ENCODE assay signal across 7 mouse cellular contexts in the genomic region with DNA sequence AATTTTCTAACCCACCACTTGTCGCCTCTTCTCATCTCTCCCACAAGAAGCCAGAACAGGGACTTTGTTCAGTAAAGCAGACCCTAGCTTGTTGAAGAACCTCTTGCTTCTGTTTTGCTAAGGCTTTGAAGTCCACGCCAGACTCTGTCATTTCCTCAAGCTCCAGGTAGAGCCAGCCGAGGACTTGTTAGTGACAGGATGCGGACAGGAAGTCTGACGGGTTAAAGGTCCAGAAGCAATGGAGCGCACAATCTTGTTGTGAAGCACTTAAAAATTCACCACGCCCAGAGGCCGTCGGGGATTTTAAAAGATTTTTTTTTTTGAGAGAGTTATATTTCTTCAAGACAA. TPM values are rescaled to one million over a fixed set of nuclear protein-coding genes. Genes with fewer than 3 reads are reported as not detected.
DNase-seq lines count a peak whose midpoint lies in the region; ATAC-seq and TF ChIP-seq lines count a peak whose summit lies in the region.

No protein-coding gene starts in this region.

- peak overlapping the region; percentile 67 to 74; a peak in 3 of 4 replicates for H3K4me3 ChIP-seq in ES-E14 (ENCODE audit: insufficient read depth in 1 of 2, low read depth in 1 of 2, low read length in 2 of 2, poor library complexity in 1 of 2, severe bottlenecking in 1 of 2)
- peak overlapping the region; percentile 96 for H3K4me3 ChIP-seq in heart, embryonic 15.5 days
- H3K4me3 ChIP-seq in midbrain, embryonic 10.5 days, result peak overlapping the region; percentile 87

- peak overlapping the region; percentile 88 for H3K4me2 ChIP-seq in heart, embryonic 15.5 days

- H3K27me3 ChIP-seq in heart, embryonic 15.5 days, result no peaks in the 10 kb centered on the region
- H3K27me3 ChIP-seq in midbrain, embryonic 10.5 days (ENCODE audit: low read depth, poor library complexity, severe bottlenecking), result peaks cover 39% of the 10 kb centered on the region

- 5% methylated on average over 9 of the region's 9 CpGs for WGBS in heart, embryonic 15.5 days
- WGBS in midbrain, embryonic 10.5 days, result 15% methylated on average over 9 of the region's 9 CpGs

- H3K36me3 ChIP-seq in ES-E14 (ENCODE audit: control insufficient read depth, insufficient read depth, low read length, poor library complexity, severe bottlenecking), result no peaks in the 10 kb centered on the region
- H3K36me3 ChIP-seq in heart, embryonic 15.5 days, result no peaks in the 10 kb centered on the region
- no peaks in the 10 kb centered on the region for H3K36me3 ChIP-seq in midbrain, embryonic 10.5 days

- peaks cover 13 to 36% of the 10 kb centered on the region in 2 experiments for H3K4me1 ChIP-seq in ES-E14 (ENCODE audit: control insufficient read depth in 2 of 2, insufficient read depth in 2 of 2, low read length in 2 of 2, poor library complexity in 1 of 2)
- H3K4me1 ChIP-seq in heart, embryonic 15.5 days (replicated peaks), result peaks cover 71% of the 10 kb centered on the region
- peaks cover 83% of the 10 kb centered on the region for H3K4me1 ChIP-seq in midbrain, embryonic 10.5 days

- no peak overlapping the region for H3K27ac ChIP-seq in ES-E14 (ENCODE audit: insufficient read depth, low read depth, low read length, poor library complexity, severe bottlenecking)
- H3K27ac ChIP-seq in heart, embryonic 15.5 days, result peak overlapping the region; percentile 100
- peak overlapping the region; percentile 92 for H3K27ac ChIP-seq in midbrain, embryonic 10.5 days (replicated peaks)

- in situ Hi-C loops in ES-E14 (cut with MboI; ENCODE audit: low sequenced_read_pairs in 2 of 2, unreplicated experiment in 2 of 2), result no loop called here

- DNase-seq in ES-E14 (ENCODE audit: low read depth, low spot score), result no peak
- peak; percentile 43 for DNase-seq in brain, adult 2 months (ENCODE audit: low read depth, low spot score)
- DNase-seq in kidney, postnatal 10 days, result peak; percentile 74
- DNase-seq in midbrain, embryonic 10.5 days (ENCODE audit: low spot score), result peak; percentile 28
- DNase-seq in frontal cortex, postnatal 14 days (ENCODE audit: low spot score in 2 of 2), result no peak
- no peak for DNase-seq in ovary, adult 18-20 months (ENCODE audit: low spot score)

- no peaks in the 10 kb centered on the region for H3K9me3 ChIP-seq in ES-E14 (ENCODE audit: control insufficient read depth, insufficient read depth, low read depth, low read length)
- no peaks in the 10 kb centered on the region for H3K9me3 ChIP-seq in heart, embryonic 15.5 days (replicated peaks)
- H3K9me3 ChIP-seq in midbrain, embryonic 10.5 days (replicated peaks), result no peaks in the 10 kb centered on the region

- ATAC-seq in heart, embryonic 15.5 days (replicated peaks; ENCODE audit: insufficient number of reproducible peaks, insufficient read depth, low FRiP score, low read depth), result no peak

- peak overlapping the region; percentile 22; the same call in 1 of the 2 replicates for H3K9ac ChIP-seq in ES-E14 (ENCODE audit: insufficient read depth, low read depth, low read length, poor library complexity, severe bottlenecking)
- peak overlapping the region; percentile 91 for H3K9ac ChIP-seq in heart, embryonic 15.5 days

TF ChIP-seq in ES-E14, 5 proteins besides CTCF, POLR2A, EP300 and RAD21:
- TF ChIP-seq HCFC1 (IDR thresholded peaks at IDR 0.05; ENCODE audit: borderline replicate concordance, insufficient read depth, low read length) (no peak), MAFK (IDR thresholded peaks at IDR 0.05; ENCODE audit: insufficient read depth, low read depth, low read length) (no peak), ZNF384 (IDR thresholded peaks at IDR 0.05; ENCODE audit: low read depth, low read length) (no peak), ZC3H11A (IDR thresholded peaks at IDR 0.05; ENCODE audit: borderline replicate concordance, low read depth, low read length) (no peak), CHD2 (IDR thresholded peaks at IDR 0.05; ENCODE audit: low read depth, low read length) (no peak)

RNA-seq across cellular contexts. Expression of gene Mef2d, which starts 0.8 kb away (rescaled TPM):
- total RNA-seq in ES-E14 (2012; rRNA removed), result 8.8 and 10.4 TPM in 2 replicates
- polyA plus RNA-seq in heart, embryonic 15.5 days (2015; fragmentation: Nextera tagmentation; extraction: Ambion mirVana), result 35.4 and 43.2 TPM in 2 replicates
- 8.2 and 11.0 TPM in 2 replicates for polyA plus RNA-seq in midbrain, embryonic 10.5 days (2016; fragmentation: Nextera tagmentation; extraction: Ambion mirVana)

RNA-seq across cellular contexts. Expression of gene Iqgap3, which starts 59.6 kb away (rescaled TPM):
- total RNA-seq in ES-E14 (2012; rRNA removed), result 60.3 and 81.2 TPM in 2 replicates
- 21.1 and 25.1 TPM in 2 replicates for polyA plus RNA-seq in heart, embryonic 15.5 days (2015; fragmentation: Nextera tagmentation; extraction: Ambion mirVana)
- 22.6 and 24.6 TPM in 2 replicates for polyA plus RNA-seq in midbrain, embryonic 10.5 days (2016; fragmentation: Nextera tagmentation; extraction: Ambion mirVana)

Comparison
In these comparisons a context has a peak if more than half of its experiments do, and no peak if none do; other contexts are left out.
1. DNase-seq: peak in brain, adult 2 months (single experiment), kidney, postnatal 10 days (single experiment) and midbrain, embryonic 10.5 days (single experiment); none in ES-E14 (single experiment), frontal cortex, postnatal 14 days (0 of 2) and ovary, adult 18-20 months (single experiment).
2. Peak in every context shown above with its lines, with median percentiles within 50 percentile points of each other: H3K4me3 ChIP-seq.